Mouse (Mus musculus) spleen, adult 2 months (tissue): ENCODE data around the gene Gatad2a. TPM values are rescaled to one million over a fixed set of nuclear protein-coding genes. Genes with fewer than 3 reads are reported as not detected.
"Not testable (repeated sequence)": the region's sequence is repeated elsewhere in the genome, so short reads cannot be mapped to it uniquely, and the experiment has no call there.

ENCODE experiments used
- DNase-seq, 2 experiments: peaks; one replicate each; pipeline versions ENCODE4 v3.0.0 to v3.0.0-alpha.2; 2012 to 2021; ENCODE audit warnings: low spot score in 2 of 2, low read depth in 1 of 2
- H3K27ac ChIP-seq: fragments of 200-500 bp; 2 replicates; pipeline ENCODE4 v1.5.1; 2012; ENCODE audit warnings: low read length, inconsistent platforms; ENCODE audit not compliant: insufficient read depth
- H3K27me3 ChIP-seq: fragments of 200-500 bp; 2 replicates; pipeline ENCODE4 v1.6.1; 2012; ENCODE audit warnings: mild to moderate bottlenecking, moderate library complexity, low read length, inconsistent platforms; ENCODE audit not compliant: control insufficient read depth, insufficient read depth
- H3K36me3 ChIP-seq: fragments of 200-500 bp; 2 replicates; pipeline ENCODE4 v1.6.1; 2012; ENCODE audit warnings: mild to moderate bottlenecking, low read length, inconsistent platforms; ENCODE audit not compliant: control insufficient read depth, insufficient read depth
- H3K4me1 ChIP-seq: fragments of 200-500 bp; 2 replicates; pipeline ENCODE4 v1.6.1; 2011; ENCODE audit warnings: inconsistent platforms; ENCODE audit not compliant: control insufficient read depth, insufficient read depth, insufficient read length
- H3K4me3 ChIP-seq: fragments of 200-500 bp; 2 replicates; pipeline ENCODE4 v1.5.1; 2011; ENCODE audit warnings: mild to moderate bottlenecking, inconsistent platforms; ENCODE audit not compliant: insufficient read depth, insufficient read length; ENCODE audit errors: extremely low read depth
- CTCF ChIP-seq: fragments of 200-500 bp; IDR thresholded peaks from 2 replicates; pipeline ENCODE4 v1.5.1; 2011; ENCODE audit warnings: mild to moderate bottlenecking, inconsistent platforms; ENCODE audit not compliant: insufficient read depth, insufficient read length, insufficient replicate concordance; ENCODE audit errors: extremely low read depth
- POLR2A ChIP-seq: fragments of 200-500 bp; IDR thresholded peaks from 2 replicates; pipeline ENCODE4 v1.6.1; 2011; ENCODE audit warnings: low read depth, low read length, inconsistent platforms
- WGBS: fragments of 180-500 bp; shearing (Covaris S2); methylation state at CpG from one replicate; pipeline ENCODE4 v1.1.7; 2018; 5-methylcytosine and 5-hydroxymethylcytosine counted together
- polyA plus RNA-seq: library from polyadenylated mRNA; depleted of rRNA; stranded (reverse); fragments of >200 nt; gene quantifications from 2 replicates; pipeline ENCODE4 v1.2.3, GENCODE M21; 2012

Gatad2a gene
- polyA plus RNA-seq, 1 experiment: 45.8 TPM

- no peak overlapping the region for H3K4me3 ChIP-seq
- peaks cover 85% of the 10 kb centered on the region for H3K36me3 ChIP-seq
- H3K27me3 ChIP-seq: no peaks in the 10 kb centered on the region
- WGBS: 88% methylated on average over 8 of the region's 8 CpGs
- no peaks in the 10 kb centered on the region for H3K4me1 ChIP-seq
- DNase-seq: no peak
- H3K27ac ChIP-seq: no peak overlapping the region
- no peak for TF ChIP-seq CTCF
- no peak for TF ChIP-seq POLR2A
These were observed 27.4 kb upstream of the Gatad2a start for GRCm38 (mm10) chr8:70023596-70023995.

DNA sequence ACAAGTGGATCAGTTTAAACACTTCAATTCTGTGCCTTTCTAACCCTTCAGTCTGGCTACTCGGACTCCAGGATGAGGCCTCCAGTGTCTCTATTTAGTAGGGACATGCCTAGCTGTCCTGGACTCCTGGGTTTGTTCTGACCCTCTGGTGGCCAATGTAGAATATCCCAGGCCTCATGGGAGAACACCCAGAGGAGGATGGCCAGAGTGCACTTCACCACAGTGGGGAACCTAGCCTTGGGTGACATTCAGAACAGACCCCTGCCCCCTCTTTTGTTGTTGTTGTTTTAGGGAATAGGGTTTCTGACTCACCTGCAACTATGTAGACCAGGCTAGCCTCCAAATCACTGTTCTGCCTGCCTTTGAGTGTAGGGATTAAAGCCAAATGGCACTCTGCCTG lies 18.8 kb upstream of the Gatad2a start:
- no peak overlapping the region for H3K27ac ChIP-seq
- no peak for TF ChIP-seq POLR2A
- no peak for TF ChIP-seq CTCF
- H3K4me1 ChIP-seq: no peaks in the 10 kb centered on the region
- H3K4me3 ChIP-seq: no peak overlapping the region
- H3K27me3 ChIP-seq: no peaks in the 10 kb centered on the region
- 79% methylated on average over 1 of the region's 1 CpGs for WGBS
- DNase-seq: no peak
- peaks cover 21% of the 10 kb centered on the region for H3K36me3 ChIP-seq

- 94% methylated on average over 1 of the region's 1 CpGs for WGBS
- Histone ChIP-seq H3K36me3 (no peaks in the 10 kb centered on the region), H3K27ac (no peak overlapping the region), H3K4me1 (no peaks in the 10 kb centered on the region), H3K27me3 (no peaks in the 10 kb centered on the region), H3K4me3 (no peak overlapping the region)
- TF ChIP-seq CTCF: no peak
- no peak for TF ChIP-seq POLR2A
- DNase-seq: no peak
These were observed 16.6 kb upstream of the Gatad2a start for GRCm38 (mm10) chr8:70012763-70013162.

GRCm38 (mm10) chr8:70012350-70012749 lies 16.2 kb upstream of the Gatad2a start:
- TF ChIP-seq CTCF (no peak), POLR2A (no peak)
- no peak for DNase-seq
- H3K27ac ChIP-seq: no peak overlapping the region
- no peaks in the 10 kb centered on the region for H3K4me1 ChIP-seq
- no peak overlapping the region for H3K4me3 ChIP-seq
- 78% methylated on average over 3 of the region's 3 CpGs for WGBS
- no peaks in the 10 kb centered on the region for H3K27me3 ChIP-seq
- H3K36me3 ChIP-seq: no peaks in the 10 kb centered on the region

DNA sequence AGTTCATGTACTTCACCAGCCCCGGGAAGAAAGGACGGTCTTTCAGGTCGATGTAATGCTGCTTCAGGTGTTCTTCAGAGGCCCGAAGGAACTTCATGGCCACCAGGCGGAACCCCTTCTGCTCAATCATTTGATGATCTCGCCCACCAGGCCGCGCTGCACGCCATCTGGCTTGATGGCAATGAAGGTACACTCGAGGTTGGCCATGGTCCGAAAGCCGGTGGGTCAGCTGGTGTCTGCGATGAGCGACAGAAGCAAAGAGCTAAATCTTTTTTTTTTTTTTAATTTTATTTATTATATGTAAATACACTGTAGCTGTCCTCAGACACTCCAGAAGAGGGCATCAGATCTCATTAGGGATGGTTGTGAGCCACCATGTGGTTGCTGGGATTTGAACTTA lies 14.6 kb upstream of the Gatad2a start:
- not testable (repeated sequence) for DNase-seq, H3K27me3 ChIP-seq, H3K36me3 ChIP-seq, H3K4me3 ChIP-seq, H3K27ac ChIP-seq, H3K4me1 ChIP-seq
- 91% methylated on average over 14 of the region's 14 CpGs for WGBS

DNA sequence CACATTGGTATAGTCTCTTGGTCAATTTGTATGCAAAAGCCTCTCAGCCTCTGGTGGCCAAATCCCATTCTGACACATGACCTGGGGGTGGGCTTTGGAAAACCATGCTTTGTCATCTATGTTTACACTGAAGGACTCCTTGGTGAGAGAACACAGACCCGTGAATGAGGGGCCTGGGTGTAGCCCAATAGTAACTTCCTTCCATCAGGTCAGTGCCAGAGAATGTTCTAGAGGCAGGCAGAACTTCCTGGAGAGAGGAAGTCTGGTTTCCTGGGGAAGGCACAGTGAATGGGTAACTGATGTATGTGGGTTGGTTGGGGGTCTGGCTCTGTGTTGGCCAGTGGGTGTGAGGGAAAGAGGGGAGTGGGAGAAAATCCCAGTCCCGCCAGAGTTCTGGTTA lies 9.0 kb upstream of the Gatad2a start:
- no peak for DNase-seq
- no peak for TF ChIP-seq POLR2A
- TF ChIP-seq CTCF: no peak
- H3K4me3 ChIP-seq: no peak overlapping the region
- no peaks in the 10 kb centered on the region for H3K36me3 ChIP-seq
- H3K4me1 ChIP-seq: peaks cover 16% of the 10 kb centered on the region; the same call in 1 of the 2 replicates
- 47% methylated on average over 2 of the region's 2 CpGs for WGBS
- no peaks in the 10 kb centered on the region for H3K27me3 ChIP-seq
- H3K27ac ChIP-seq: no peak overlapping the region

DNA sequence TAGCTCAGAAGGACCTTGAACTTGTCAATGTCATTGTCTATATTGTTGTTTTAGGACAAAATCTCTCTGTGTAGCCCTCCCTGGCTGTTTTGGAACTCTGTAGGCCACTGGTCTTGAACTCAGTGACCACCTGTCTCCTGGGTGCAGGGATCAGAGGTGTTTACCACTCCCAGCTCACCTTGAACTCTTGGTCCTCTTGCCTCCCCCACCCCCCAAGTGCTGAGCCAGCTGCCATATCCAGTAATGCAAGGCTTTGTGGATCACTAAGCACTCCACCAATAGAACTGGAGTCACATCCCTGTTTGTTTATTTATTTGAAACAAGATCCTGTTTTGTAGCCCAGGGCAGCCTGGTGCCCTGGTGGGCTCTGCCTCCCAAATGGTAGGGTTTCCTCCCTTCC lies 8.2 kb upstream of the Gatad2a start:
- H3K4me1 ChIP-seq: peaks cover 16% of the 10 kb centered on the region; the same call in 1 of the 2 replicates
- no peak for TF ChIP-seq POLR2A
- no peak for TF ChIP-seq CTCF
- no peak overlapping the region for H3K4me3 ChIP-seq
- no peaks in the 10 kb centered on the region for H3K36me3 ChIP-seq
- H3K27ac ChIP-seq: no peak overlapping the region
- no peaks in the 10 kb centered on the region for H3K27me3 ChIP-seq
- no peak for DNase-seq
